Mouse (Mus musculus) liver, adult 2 months (tissue): ENCODE results near the gene Alox5. TPM values are rescaled to one million over a fixed set of nuclear protein-coding genes. Genes with fewer than 3 reads are reported as not detected.

Source experiments
- DNase-seq: peaks from one replicate; pipeline ENCODE4 v3.0.0-alpha.2; 2011; ENCODE audit warnings: low read depth, low spot score; ENCODE audit errors: extremely low read depth
- H3K27ac ChIP-seq: fragments of 200-500 bp; replicated peaks from 2 replicates; pipeline ENCODE4 v1.5.1; 2012; ENCODE audit warnings: low read depth, mild to moderate bottlenecking, control low read depth, inconsistent platforms, low read length; ENCODE audit not compliant: insufficient read depth
- H3K27me3 ChIP-seq: fragments of 200-500 bp; 2 replicates; pipeline ENCODE4 v1.6.1; 2012; ENCODE audit warnings: mild to moderate bottlenecking, moderate library complexity, low read length, inconsistent platforms; ENCODE audit not compliant: control insufficient read depth, insufficient read depth
- H3K36me3 ChIP-seq: fragments of 200-500 bp; 2 replicates; pipeline ENCODE4 v1.6.1; 2012; ENCODE audit warnings: low read length, inconsistent platforms; ENCODE audit not compliant: control insufficient read depth, insufficient read depth
- H3K4me1 ChIP-seq: fragments of 200-500 bp; 2 replicates; pipeline ENCODE4 v1.6.1; 2011; ENCODE audit warnings: low read length; ENCODE audit not compliant: control insufficient read depth, insufficient read depth
- H3K4me3 ChIP-seq: fragments of 200-500 bp; 2 replicates; pipeline ENCODE4 v1.5.1; 2011; ENCODE audit warnings: low read depth, mild to moderate bottlenecking, control low read depth, low read length, moderate library complexity; ENCODE audit not compliant: insufficient read depth
- H3K79me2 ChIP-seq: fragments of 200-500 bp; 2 replicates; pipeline ENCODE4 v1.6.1; 2012; ENCODE audit warnings: inconsistent platforms, mild to moderate bottlenecking, low read length, moderate library complexity; ENCODE audit not compliant: control insufficient read depth, insufficient read depth
- H3K9ac ChIP-seq: fragments of 200-500 bp; 2 replicates; pipeline ENCODE4 v1.6.1; 2012; ENCODE audit warnings: low read depth, mild to moderate bottlenecking, control low read depth, inconsistent platforms, low read length
- CTCF ChIP-seq: fragments of 200-500 bp; IDR thresholded peaks from 2 replicates; pipeline ENCODE4 v1.5.1; 2011; ENCODE audit warnings: low read depth, low read length, control low read depth
- POLR2A ChIP-seq: fragments of 200-500 bp; IDR thresholded peaks from 2 replicates; pipeline ENCODE4 v1.6.1; 2011; ENCODE audit warnings: low read length, control low read depth; ENCODE audit not compliant: insufficient read depth; ENCODE audit errors: extremely low read depth
- WGBS: fragments of 180-500 bp; shearing (Covaris S2); methylation state at CpG from one replicate; pipeline ENCODE4 v1.1.7; 2018; 5-methylcytosine and 5-hydroxymethylcytosine counted together
- polyA plus RNA-seq: library from polyadenylated mRNA; depleted of rRNA; stranded (reverse); fragments of >200 nt; gene quantifications from 2 replicates; pipeline ENCODE4 v1.2.3, GENCODE M21; 2012
- total RNA-seq: library from RNA; depleted of rRNA; stranded (reverse); fragments of >200 nt; gene quantifications from 2 replicates; pipeline ENCODE4 v1.2.3, GENCODE M21; 2014

Alox5 gene
- total and polyA plus RNA-seq, 2 experiments, result 0.07 to 0.09 TPM

DNA sequence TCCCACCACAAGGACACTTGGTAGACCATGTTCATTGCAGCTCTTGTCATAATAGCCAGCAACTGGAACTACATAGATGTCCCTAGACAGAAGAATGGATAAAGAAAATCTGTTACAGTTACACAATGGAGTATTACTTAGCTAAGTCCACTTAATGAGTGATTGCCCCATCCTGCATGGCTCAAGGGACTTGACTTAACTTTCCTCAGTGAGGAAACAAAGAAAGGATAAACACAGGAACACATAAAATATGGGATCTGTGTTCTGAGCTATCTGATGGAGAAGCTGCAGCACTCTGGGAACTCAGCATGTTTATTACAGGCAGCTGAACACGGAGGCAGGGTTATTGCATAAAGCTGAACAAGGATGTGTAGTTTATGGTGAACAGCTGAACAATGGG is 24.1 kb upstream of the Alox5 start:
- Histone ChIP-seq H3K27ac (no peak overlapping the region), H3K4me3 (no peak overlapping the region), H3K9ac (no peak overlapping the region), H3K4me1 (no peaks in the 10 kb centered on the region), H3K36me3 (no peaks in the 10 kb centered on the region), H3K27me3 (no peaks in the 10 kb centered on the region), H3K79me2 (no peaks in the 10 kb centered on the region)
- DNase-seq, result no peak
- TF ChIP-seq CTCF (no peak), POLR2A (no peak)
- 76% methylated on average over 1 of the region's 1 CpGs for WGBS

DNA sequence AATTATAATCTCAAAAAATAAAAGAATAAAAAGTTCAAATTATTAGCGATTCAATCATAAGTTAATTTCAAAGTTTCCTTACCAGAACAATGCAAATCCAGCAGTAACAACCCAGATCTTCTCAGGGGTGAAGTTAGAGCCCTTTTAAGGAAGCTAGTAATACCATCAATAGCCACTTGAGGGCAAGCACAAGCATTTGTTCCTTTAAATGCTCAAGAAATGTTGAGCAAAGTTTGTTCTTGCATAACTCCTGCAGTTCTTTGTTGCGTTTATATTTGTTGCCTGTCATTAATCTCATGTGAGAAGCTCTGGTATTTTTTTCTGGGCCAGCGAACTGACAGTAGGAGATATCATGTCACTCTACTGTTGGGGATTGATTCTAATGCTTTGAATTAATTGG is 7.1 kb upstream of the Alox5 start:
- Histone ChIP-seq H3K4me3 (no peak overlapping the region), H3K36me3 (no peaks in the 10 kb centered on the region), H3K27ac (no peak overlapping the region), H3K79me2 (no peaks in the 10 kb centered on the region), H3K4me1 (no peaks in the 10 kb centered on the region), H3K27me3 (no peaks in the 10 kb centered on the region), H3K9ac (no peak overlapping the region)
- DNase-seq, result peak; percentile 68
- WGBS, result 15% methylated on average over 3 of the region's 3 CpGs
- TF ChIP-seq CTCF (peak; percentile 24; the same call in 1 of the 2 replicates), POLR2A (no peak)

DNA sequence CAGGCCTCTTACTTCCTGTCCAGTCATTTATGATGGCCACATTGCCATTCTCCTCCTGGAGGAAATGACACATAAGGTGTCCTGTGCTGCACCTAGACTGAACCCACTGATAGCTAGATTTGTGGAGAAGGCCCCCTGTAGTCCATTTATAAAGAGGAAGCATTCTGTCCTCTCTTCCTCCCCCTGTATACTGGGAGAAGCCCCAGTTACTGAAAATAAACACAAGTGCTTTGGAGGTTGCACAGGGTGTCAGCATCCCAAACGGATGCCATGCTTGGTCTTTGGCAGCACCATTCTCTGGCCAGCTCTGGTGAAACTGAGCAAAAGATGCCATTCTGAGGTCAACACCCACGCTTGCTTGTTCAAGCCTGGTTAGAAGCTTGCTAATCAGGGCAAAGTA is 1.7 kb downstream of the Alox5 start:
- H3K4me1 ChIP-seq, result peaks cover 3% of the 10 kb centered on the region; the same call in 1 of the 2 replicates
- no peak overlapping the region for H3K9ac ChIP-seq
- no peaks in the 10 kb centered on the region for H3K79me2 ChIP-seq
- no peak for DNase-seq
- H3K36me3 ChIP-seq, result no peaks in the 10 kb centered on the region
- H3K27me3 ChIP-seq, result peaks cover 5% of the 10 kb centered on the region
- WGBS, result 53% methylated on average over 2 of the region's 2 CpGs
- no peak overlapping the region for H3K4me3 ChIP-seq
- no peak overlapping the region for H3K27ac ChIP-seq
- TF ChIP-seq POLR2A (no peak), CTCF (no peak)

DNA sequence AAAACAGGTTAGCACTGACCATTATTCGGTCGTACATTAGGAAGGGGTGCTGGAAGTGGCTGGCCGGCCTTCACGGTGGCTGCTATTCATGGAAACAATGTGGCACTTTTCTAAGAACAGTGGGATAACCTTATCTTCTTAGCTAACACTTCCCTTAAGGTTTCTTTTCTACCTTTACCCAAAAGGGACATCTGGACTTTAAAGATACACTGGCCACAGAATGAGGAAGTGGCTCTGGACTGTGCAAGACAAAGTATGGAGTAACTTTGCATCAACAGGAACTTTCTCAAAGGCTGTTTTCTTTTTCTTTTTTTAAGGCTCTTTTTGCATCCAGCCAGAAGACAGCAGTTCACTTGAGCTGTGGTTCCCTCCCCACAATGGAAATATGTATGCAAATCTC is 2.2 kb downstream of the Alox5 start:
- Histone ChIP-seq H3K27me3 (peaks cover 5% of the 10 kb centered on the region), H3K36me3 (no peaks in the 10 kb centered on the region), H3K4me3 (no peak overlapping the region), H3K4me1 (peaks cover 3% of the 10 kb centered on the region; the same call in 1 of the 2 replicates), H3K79me2 (no peaks in the 10 kb centered on the region), H3K27ac (no peak overlapping the region), H3K9ac (no peak overlapping the region)
- no peak for TF ChIP-seq POLR2A
- no peak for TF ChIP-seq CTCF
- 78% methylated on average over 4 of the region's 4 CpGs for WGBS
- no peak for DNase-seq

DNA sequence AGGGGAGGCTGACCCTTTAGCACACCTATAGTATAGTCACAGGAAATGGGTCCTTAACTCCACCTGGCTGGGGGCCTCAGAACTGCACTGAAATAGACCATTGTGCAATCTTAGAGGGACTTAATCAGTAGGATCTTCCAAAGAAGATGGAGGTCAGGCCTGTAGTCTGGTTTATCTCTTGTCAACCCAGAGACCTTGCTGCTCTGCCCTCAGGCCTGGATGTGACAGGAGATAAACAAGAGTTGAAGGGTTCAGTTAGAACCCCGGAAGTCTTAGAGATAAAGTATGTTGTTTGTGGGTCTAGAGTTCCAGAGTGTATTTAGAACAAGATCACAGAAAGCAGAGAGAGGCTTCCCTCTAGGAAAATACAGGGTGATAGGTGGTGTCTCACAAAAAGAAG is 4.5 kb downstream of the Alox5 start:
- WGBS, result 24% methylated on average over 1 of the region's 1 CpGs
- TF ChIP-seq CTCF (no peak), POLR2A (no peak)
- Histone ChIP-seq H3K4me3 (no peak overlapping the region), H3K36me3 (no peaks in the 10 kb centered on the region), H3K27ac (no peak overlapping the region), H3K9ac (no peak overlapping the region), H3K79me2 (no peaks in the 10 kb centered on the region), H3K27me3 (peaks cover 5% of the 10 kb centered on the region), H3K4me1 (peaks cover 3% of the 10 kb centered on the region; the same call in 1 of the 2 replicates)
- no peak for DNase-seq

DNA sequence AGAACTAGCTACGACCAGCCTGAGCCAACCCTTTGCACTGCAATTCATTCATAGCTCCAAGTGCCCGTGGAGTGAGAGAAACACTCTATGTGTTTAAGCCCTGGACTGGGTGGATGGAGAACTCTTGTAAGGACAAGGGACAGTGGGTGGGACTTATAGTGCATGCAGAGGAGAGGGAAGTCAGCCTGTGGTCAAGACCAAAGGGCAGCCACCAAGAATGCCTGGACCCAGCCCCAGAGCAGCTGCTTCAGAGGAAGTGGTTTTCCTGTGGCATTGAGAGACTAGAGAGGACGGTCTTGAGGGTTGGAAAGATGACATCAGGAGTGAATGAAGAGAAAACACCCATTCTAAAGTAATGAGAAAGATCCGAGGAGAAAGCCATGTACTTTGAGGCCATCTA is 5.2 kb downstream of the Alox5 start:
- H3K27ac ChIP-seq, result no peak overlapping the region
- H3K9ac ChIP-seq, result no peak overlapping the region
- peak; percentile 7 for DNase-seq
- no peak overlapping the region for H3K4me3 ChIP-seq
- TF ChIP-seq POLR2A, result no peak
- no peak for TF ChIP-seq CTCF
- no peaks in the 10 kb centered on the region for H3K36me3 ChIP-seq
- peaks cover 2% of the 10 kb centered on the region for H3K27me3 ChIP-seq
- peaks cover 2% of the 10 kb centered on the region; the same call in 1 of the 2 replicates for H3K4me1 ChIP-seq
- WGBS, result 74% methylated on average over 4 of the region's 4 CpGs
- H3K79me2 ChIP-seq, result no peaks in the 10 kb centered on the region
